In genomic region chr3:54568096-54568495, GRCm38 (mm10) we compare ENCODE assay signal across 22 mouse cellular contexts.
A peak's percentile ranks its signal among the peaks of the same experiment; 100 is the strongest.
DNase-seq lines count a peak whose midpoint lies in the region; ATAC-seq and TF ChIP-seq lines count a peak whose summit lies in the region.
"Had no signal": no experiment of that assay in that cellular context is flagged by ENCODE, and none has a peak within 500 bp of the region (broad histone marks: within the 10 kb centered on the region; RNA-seq: fewer than 3 reads in every experiment).

No protein-coding gene starts in this region.

- no peak for ATAC-seq in heart, embryonic 14.5 days (ENCODE audit: insufficient number of reproducible peaks, insufficient read depth, low FRiP score, low read depth)
- no peak for ATAC-seq in hindbrain, postnatal 0 days
- ATAC-seq: forebrain, embryonic 14.5 days; intestine, embryonic 16.5 days had no signal

- H3K9me3 ChIP-seq in heart, embryonic 14.5 days (ENCODE audit: control insufficient read depth, low read length), result peaks cover 11% of the 10 kb centered on the region; the same call in 1 of the 2 replicates
- no peaks in the 10 kb centered on the region for H3K9me3 ChIP-seq in hindbrain, postnatal 0 days (ENCODE audit: low read length)

- peak overlapping the region; percentile 19 to 70; a peak in 2 of 4 replicates for H3K27ac ChIP-seq in heart, embryonic 14.5 days (replicated peaks in 1 of 2; ENCODE audit: control insufficient read depth in 1 of 2, insufficient read depth in 1 of 2, low read depth in 2 of 2, low read length in 2 of 2)
- H3K27ac ChIP-seq in hindbrain, postnatal 0 days, result no peak overlapping the region
- H3K27ac ChIP-seq: embryonic facial prominence, embryonic 10.5 days; gastrocnemius, adult 2 months; heart, adult 2 months; hindbrain, embryonic 10.5 days; hindbrain, embryonic 14.5 days had no signal

- WGBS in heart, embryonic 14.5 days, result 65% methylated on average over 5 of the region's 5 CpGs
- 88% methylated on average over 5 of the region's 5 CpGs for WGBS in hindbrain, postnatal 0 days

- H3K36me3 ChIP-seq in heart, embryonic 14.5 days (ENCODE audit: control insufficient read depth, insufficient read depth, low read length), result no peaks in the 10 kb centered on the region
- no peaks in the 10 kb centered on the region for H3K36me3 ChIP-seq in hindbrain, postnatal 0 days (ENCODE audit: insufficient read depth, low read length)
- H3K36me3 ChIP-seq: embryonic facial prominence, embryonic 10.5 days; G1E; hindbrain, embryonic 10.5 days had no signal

- intact Hi-C loops in heart, postnatal 10 days (cut with DNase I), result no loop called here

- TF ChIP-seq CTCF in hindbrain, postnatal 0 days (IDR thresholded peaks at IDR 0.05; ENCODE audit: low read depth), result no peak

- H3K4me3 ChIP-seq in heart, embryonic 14.5 days (ENCODE audit: control insufficient read depth in 1 of 2, insufficient read depth in 1 of 2, low read depth in 1 of 2, low read length in 2 of 2), result no peak overlapping the region
- H3K4me3 ChIP-seq in hindbrain, postnatal 0 days (ENCODE audit: low read length), result no peak overlapping the region
- H3K4me3 ChIP-seq: embryonic facial prominence, embryonic 10.5 days; gastrocnemius, adult 2 months; heart, adult 2 months; hindbrain, embryonic 10.5 days had no signal

- H3K4me2 ChIP-seq in heart, embryonic 14.5 days (ENCODE audit: low read length), result no peak overlapping the region
- no peak overlapping the region for H3K4me2 ChIP-seq in hindbrain, postnatal 0 days (ENCODE audit: low read depth, low read length)
- H3K4me2 ChIP-seq: hindbrain, embryonic 14.5 days had no signal

- no peaks in the 10 kb centered on the region for H3K4me1 ChIP-seq in heart, embryonic 14.5 days (ENCODE audit: control insufficient read depth in 2 of 2, insufficient read depth in 2 of 2, low read length in 2 of 2)
- no peaks in the 10 kb centered on the region for H3K4me1 ChIP-seq in hindbrain, postnatal 0 days (ENCODE audit: insufficient read depth, low read length)
- H3K4me1 ChIP-seq: hindbrain, embryonic 10.5 days had no signal

- DNase-seq in ES-CJ7 (ENCODE audit: low read depth, low spot score) (peak; percentile 15), ZHBTc4 (ENCODE audit: low read depth, low spot score) (peak; percentile 19)
- DNase-seq in heart, postnatal 10 days, result peak; percentile 31
- DNase-seq in urinary bladder, adult 18-20 months (ENCODE audit: low spot score in 2 of 2), result no peak
- no peak for DNase-seq in spleen, postnatal 10 days (ENCODE audit: low spot score in 2 of 2)
- no peak for DNase-seq in embryo, embryonic 9.5 days (ENCODE audit: extremely low spot score)
- no peak for DNase-seq in hindbrain, postnatal 0 days (ENCODE audit: low spot score)
- DNase-seq: adrenal gland, postnatal 10 days; cerebellum, adult 11-12 months; cerebellum, adult 9-10 months; cerebellum, postnatal 25 days; gastrocnemius, adult 2 months; gastrocnemius, postnatal 36 days; kidney, adult 2 months had no signal

- no peak overlapping the region for H3K9ac ChIP-seq in heart, embryonic 14.5 days (ENCODE audit: low read length)
- no peak overlapping the region for H3K9ac ChIP-seq in hindbrain, postnatal 0 days (replicated peaks; ENCODE audit: low read length)
- H3K9ac ChIP-seq: hindbrain, embryonic 14.5 days had no signal

- H3K27me3 ChIP-seq in heart, embryonic 14.5 days (ENCODE audit: control insufficient read depth, insufficient read depth, low read length), result no peaks in the 10 kb centered on the region
- no peaks in the 10 kb centered on the region for H3K27me3 ChIP-seq in hindbrain, postnatal 0 days (ENCODE audit: insufficient read depth, low read length)

Comparison
In these comparisons a context has a peak if more than half of its experiments do, and no peak if none do; other contexts are left out.
1. DNase-seq: peak in ES-CJ7 (single experiment), ZHBTc4 (single experiment) and heart, postnatal 10 days (2 of 2); none in urinary bladder, adult 18-20 months (0 of 2), spleen, postnatal 10 days (0 of 2), embryo, embryonic 9.5 days (single experiment) and hindbrain, postnatal 0 days (single experiment).